Mouse (Mus musculus) heart, embryonic 15.5 days (tissue): Measurements from ENCODE around the gene Rps6ka3. TPM values are rescaled to one million over a fixed set of nuclear protein-coding genes. Genes with fewer than 3 reads are reported as not detected.

Source experiments
- ATAC-seq: fragments of 200-750 bp; cut with Nextera tagmentation; replicated peaks from 2 replicates; pipeline ENCODE4 v1.8.0; 2017; ENCODE audit warnings: low read depth, moderate TSS enrichment; ENCODE audit not compliant: insufficient number of reproducible peaks, insufficient read depth, low FRiP score
- H3K27ac ChIP-seq: fragments of 300-500 bp; sonication (generic); 2 replicates; pipeline ENCODE4 v1.5.1; 2015; ENCODE audit warnings: mild to moderate bottlenecking, inconsistent platforms
- H3K27me3 ChIP-seq: fragments of 300-500 bp; sonication (generic); 2 replicates; pipeline ENCODE4 v1.6.1; 2015; ENCODE audit warnings: inconsistent platforms
- H3K36me3 ChIP-seq: fragments of 300-500 bp; sonication (generic); 2 replicates; pipeline ENCODE4 v1.6.1; 2015; ENCODE audit warnings: mild to moderate bottlenecking, inconsistent platforms
- H3K4me1 ChIP-seq: fragments of 300-500 bp; sonication (generic); replicated peaks from 2 replicates; pipeline ENCODE4 v1.6.1; 2015; ENCODE audit warnings: inconsistent platforms
- H3K4me2 ChIP-seq: fragments of 300-500 bp; sonication (generic); 2 replicates; pipeline ENCODE4 v1.6.1; 2015; ENCODE audit warnings: inconsistent platforms, mild to moderate bottlenecking, moderate library complexity
- H3K4me3 ChIP-seq: fragments of 300-500 bp; sonication (generic); 2 replicates; pipeline ENCODE4 v1.5.1; 2015; ENCODE audit warnings: mild to moderate bottlenecking, inconsistent platforms
- H3K9ac ChIP-seq: fragments of 300-500 bp; sonication (generic); 2 replicates; pipeline ENCODE4 v1.6.1; 2015; ENCODE audit warnings: mild to moderate bottlenecking, inconsistent platforms
- H3K9me3 ChIP-seq: fragments of 300-500 bp; sonication (generic); replicated peaks from 2 replicates; pipeline ENCODE4 v1.6.1; 2016; ENCODE audit warnings: inconsistent platforms
- WGBS: fragments of 180-500 bp; shearing (Covaris S2); methylation state at CpG from one replicate; pipeline ENCODE4 v1.1.7; 2015; ENCODE audit warnings: mixed read lengths; 5-methylcytosine and 5-hydroxymethylcytosine counted together
- polyA plus RNA-seq: library from polyadenylated mRNA; unstranded; fragments of >200 nt; fragmentation: Nextera tagmentation; extraction: Ambion mirVana; gene quantifications from 2 replicates; pipeline ENCODE4 v1.2.1, GENCODE M21; 2015

Gene Rps6ka3
- polyA plus RNA-seq, 1 experiment from 2014 or later = 5.9 TPM

DNA sequence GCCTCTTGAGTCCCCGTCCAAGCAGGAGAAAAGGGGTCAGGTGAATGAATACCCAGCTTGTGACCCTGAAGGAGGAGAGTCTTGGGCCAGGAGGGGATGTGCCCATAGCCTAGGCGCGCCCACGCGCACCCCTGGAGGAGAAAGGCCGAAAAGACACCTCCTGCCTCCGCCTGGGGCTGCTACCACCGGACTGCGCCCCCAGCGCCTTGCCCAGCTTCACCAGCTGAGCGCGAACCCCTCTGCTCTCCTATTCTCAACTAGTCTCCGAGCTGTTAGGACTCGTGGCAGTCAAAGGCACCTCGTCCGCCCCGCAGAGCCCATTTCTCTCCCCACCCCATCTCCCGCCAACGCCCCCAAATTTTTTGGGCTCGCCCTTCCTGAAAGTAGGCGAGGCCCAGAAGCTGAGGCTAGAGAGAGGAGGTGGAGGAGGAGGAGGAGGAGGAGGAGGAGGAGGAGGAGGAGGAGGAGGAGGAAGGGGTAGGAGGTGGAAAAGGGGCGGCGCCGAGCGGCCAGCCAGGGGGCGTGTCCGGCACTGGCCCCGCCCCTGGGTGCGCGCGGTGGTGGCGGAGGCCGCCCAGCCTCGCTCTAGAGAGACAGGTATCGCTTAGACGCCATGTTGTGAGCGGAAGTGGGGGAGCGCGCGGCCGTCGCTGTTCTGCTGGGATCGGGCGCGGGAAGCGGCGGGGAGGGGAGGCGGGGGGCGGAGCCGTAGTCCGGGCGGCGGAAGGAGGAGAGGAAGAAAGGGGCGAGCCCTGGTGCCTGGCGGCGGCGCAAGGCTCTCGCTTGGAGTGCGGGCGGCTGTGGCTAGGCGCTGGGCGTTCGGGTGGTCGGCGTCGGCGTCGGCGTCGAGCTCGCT is 45.2 kb downstream of the Rps6ka3 start:
- no peaks in the 10 kb centered on the region for H3K27me3 ChIP-seq
- no peaks in the 10 kb centered on the region for H3K9me3 ChIP-seq
- peak overlapping the region; percentile 77 for H3K9ac ChIP-seq
- peak overlapping the region; percentile 74 for H3K4me3 ChIP-seq
- H3K4me1 ChIP-seq = no peaks in the 10 kb centered on the region
- H3K27ac ChIP-seq = peak overlapping the region; percentile 94
- 14% methylated on average over 51 of the region's 71 CpGs for WGBS
- no peaks in the 10 kb centered on the region for H3K36me3 ChIP-seq
- peak overlapping the region; percentile 71 for H3K4me2 ChIP-seq
- ATAC-seq = peak; percentile 94

- H3K9me3 ChIP-seq = no peaks in the 10 kb centered on the region
- peak overlapping the region; percentile 94 for H3K27ac ChIP-seq
- peak overlapping the region; percentile 71 for H3K4me2 ChIP-seq
- no peaks in the 10 kb centered on the region for H3K27me3 ChIP-seq
- H3K9ac ChIP-seq = peak overlapping the region; percentile 77
- H3K4me3 ChIP-seq = peak overlapping the region; percentile 74
- 0 out of 2 replicates have a peak, but pooled peaks have one; percentile 6 for ATAC-seq
- no peaks in the 10 kb centered on the region for H3K36me3 ChIP-seq
- 7% methylated on average over 38 of the region's 57 CpGs for WGBS
- no peaks in the 10 kb centered on the region for H3K4me1 ChIP-seq
These were observed 46.1 kb downstream of the Rps6ka3 start for GRCm38 (mm10) chrX:159256040-159256852.

GRCm38 (mm10) chrX:159256921-159257421 is 46.9 kb downstream of the Rps6ka3 start:
- H3K27ac ChIP-seq = peak overlapping the region; percentile 94
- 12% methylated on average over 20 of the region's 20 CpGs for WGBS

GRCm38 (mm10) chrX:159264681-159265080 is 54.6 kb downstream of the Rps6ka3 start:
- no peaks in the 10 kb centered on the region for H3K27me3 ChIP-seq
- no peaks in the 10 kb centered on the region for H3K9me3 ChIP-seq
- no peak overlapping the region for H3K4me3 ChIP-seq
- no peak overlapping the region for H3K9ac ChIP-seq
- no peak overlapping the region for H3K27ac ChIP-seq
- H3K4me1 ChIP-seq = no peaks in the 10 kb centered on the region
- ATAC-seq = no peak
- 41% methylated on average over 3 of the region's 3 CpGs for WGBS
- no peak overlapping the region for H3K4me2 ChIP-seq
- H3K36me3 ChIP-seq = no peaks in the 10 kb centered on the region

More at GRCm38 (mm10) chrX:159256921-159257421, 46.9 kb downstream of the Rps6ka3 start:
- H3K9me3 ChIP-seq = no peaks in the 10 kb centered on the region
- no peak for ATAC-seq
- peak overlapping the region; percentile 71 for H3K4me2 ChIP-seq
- peak overlapping the region; percentile 74 for H3K4me3 ChIP-seq
- H3K4me1 ChIP-seq = no peaks in the 10 kb centered on the region
- no peaks in the 10 kb centered on the region for H3K36me3 ChIP-seq
- no peaks in the 10 kb centered on the region for H3K27me3 ChIP-seq
- peak overlapping the region; percentile 77 for H3K9ac ChIP-seq

- Histone ChIP-seq H3K27ac (no peak overlapping the region), H3K4me3 (no peak overlapping the region), H3K9ac (no peak overlapping the region), H3K4me1 (no peaks in the 10 kb centered on the region), H3K9me3 (no peaks in the 10 kb centered on the region), H3K4me2 (no peak overlapping the region), H3K36me3 (no peaks in the 10 kb centered on the region), H3K27me3 (no peaks in the 10 kb centered on the region)
- ATAC-seq = no peak
These were observed 59.0 kb downstream of the Rps6ka3 start for GRCm38 (mm10) chrX:159269072-159269471.

DNA sequence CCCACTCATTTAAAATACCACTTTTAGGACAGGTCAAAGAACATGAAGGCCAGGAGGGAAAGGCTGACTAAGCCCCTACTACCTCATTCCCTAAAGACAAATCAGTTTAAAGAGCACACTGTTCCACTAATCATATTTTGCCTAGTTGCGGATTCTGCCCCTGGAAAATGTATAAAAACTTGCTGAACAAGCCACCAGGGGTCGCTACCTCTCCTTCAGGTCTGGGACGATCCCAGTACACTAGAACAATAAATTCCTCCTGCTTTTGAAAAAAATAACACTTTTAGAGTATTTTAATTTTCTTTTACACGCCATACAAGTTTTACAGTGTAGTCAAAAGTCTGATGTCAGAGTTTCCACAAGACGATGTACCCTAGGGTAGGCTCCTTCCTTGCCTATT is 76.7 kb downstream of the Rps6ka3 start:
- Histone ChIP-seq H3K36me3 (no peaks in the 10 kb centered on the region), H3K9ac (no peak overlapping the region), H3K27me3 (no peaks in the 10 kb centered on the region), H3K27ac (no peak overlapping the region), H3K4me1 (no peaks in the 10 kb centered on the region), H3K4me3 (no peak overlapping the region), H3K4me2 (no peak overlapping the region), H3K9me3 (no peaks in the 10 kb centered on the region)
- WGBS = 56% methylated on average over 5 of the region's 5 CpGs
- no peak for ATAC-seq

GRCm38 (mm10) chrX:159295879-159296278 is 85.8 kb downstream of the Rps6ka3 start:
- H3K9ac ChIP-seq = no peak overlapping the region
- no peaks in the 10 kb centered on the region for H3K36me3 ChIP-seq
- no peak overlapping the region for H3K4me3 ChIP-seq
- no peaks in the 10 kb centered on the region for H3K9me3 ChIP-seq
- ATAC-seq = no peak
- WGBS = 91% methylated on average over 1 of the region's 1 CpGs
- H3K4me2 ChIP-seq = no peak overlapping the region
- H3K4me1 ChIP-seq = no peaks in the 10 kb centered on the region
- no peak overlapping the region for H3K27ac ChIP-seq
- no peaks in the 10 kb centered on the region for H3K27me3 ChIP-seq

GRCm38 (mm10) chrX:159302349-159303311 is 92.5 kb downstream of the Rps6ka3 start:
- H3K9ac ChIP-seq = no peak overlapping the region
- no peak overlapping the region for H3K4me3 ChIP-seq
- ATAC-seq = no peak
- H3K36me3 ChIP-seq = no peaks in the 10 kb centered on the region
- no peak overlapping the region; the same call in 1 of the 2 replicates for H3K27ac ChIP-seq
- no peaks in the 10 kb centered on the region for H3K4me1 ChIP-seq
- WGBS = 54% methylated on average over 11 of the region's 11 CpGs
- no peaks in the 10 kb centered on the region for H3K27me3 ChIP-seq
- H3K4me2 ChIP-seq = peak overlapping the region; percentile 15; the same call in 1 of the 2 replicates
- H3K9me3 ChIP-seq = no peaks in the 10 kb centered on the region

DNA sequence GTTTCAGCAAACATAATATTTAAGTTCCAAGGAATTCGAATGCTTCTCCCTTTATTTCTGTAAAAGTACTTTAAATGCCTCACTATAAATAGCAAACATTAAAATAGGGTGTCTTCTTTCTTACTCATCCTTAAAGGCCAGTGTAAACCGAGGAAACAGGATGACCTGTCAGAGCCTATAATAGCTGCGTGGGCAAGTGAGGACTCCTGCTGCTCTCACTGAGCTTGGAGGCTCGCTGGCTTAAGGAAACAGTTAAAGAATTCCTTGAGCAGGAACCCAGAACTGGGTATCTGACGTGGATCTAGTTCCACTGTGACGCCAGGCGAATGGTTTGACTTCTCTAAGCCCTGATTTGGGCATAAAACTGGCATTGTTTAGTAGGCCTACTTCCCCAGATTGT is 105.2 kb downstream of the Rps6ka3 start:
- Histone ChIP-seq H3K27me3 (no peaks in the 10 kb centered on the region), H3K4me2 (no peak overlapping the region), H3K27ac (no peak overlapping the region), H3K9ac (no peak overlapping the region), H3K36me3 (no peaks in the 10 kb centered on the region), H3K4me3 (no peak overlapping the region), H3K4me1 (no peaks in the 10 kb centered on the region), H3K9me3 (no peaks in the 10 kb centered on the region)
- no peak for ATAC-seq
- 74% methylated on average over 7 of the region's 7 CpGs for WGBS

GRCm38 (mm10) chrX:159321342-159321741 is 111.2 kb downstream of the Rps6ka3 start:
- no peaks in the 10 kb centered on the region for H3K9me3 ChIP-seq
- 21% methylated on average over 8 of the region's 8 CpGs for WGBS
- no peak for ATAC-seq

More at GRCm38 (mm10) chrX:159321342-159321741, 111.2 kb downstream of the Rps6ka3 start:
- H3K9ac ChIP-seq = no peak overlapping the region
- H3K4me2 ChIP-seq = no peak overlapping the region
- H3K4me3 ChIP-seq = no peak overlapping the region
- no peaks in the 10 kb centered on the region for H3K4me1 ChIP-seq
- no peaks in the 10 kb centered on the region for H3K36me3 ChIP-seq
- H3K27ac ChIP-seq = no peak overlapping the region
- no peaks in the 10 kb centered on the region for H3K27me3 ChIP-seq
